Mouse (Mus musculus): ENCODE results near the gene Etv2. TPM values are rescaled to one million over a fixed set of nuclear protein-coding genes. Genes with fewer than 3 reads are reported as not detected.
A peak's percentile ranks its signal among the peaks of the same experiment; 100 is the strongest.

Gene Etv2
- polyA plus RNA-seq, 1 experiment from 2014 or later, result not detected

DNA sequence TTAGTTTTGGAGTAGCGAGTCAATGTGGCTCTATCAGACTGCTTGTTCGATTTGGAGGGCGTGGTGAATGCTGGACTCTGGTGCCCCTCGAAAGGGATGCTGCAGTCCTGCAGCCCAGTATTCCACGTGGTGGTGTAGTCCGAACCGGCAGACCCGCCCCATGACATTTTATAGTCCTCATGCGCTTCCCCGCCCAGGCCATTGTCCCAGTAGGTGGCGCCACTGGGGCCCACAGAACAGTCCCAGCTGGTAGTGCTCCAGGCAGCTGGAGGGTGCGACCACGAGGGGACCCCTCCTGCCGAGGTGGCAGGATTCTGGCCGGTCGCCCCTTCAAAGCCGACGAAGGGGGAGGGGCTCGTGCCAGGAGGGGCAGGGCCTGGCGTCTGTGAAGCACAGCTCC, 1.0 kb downstream of the Etv2 start:
- peaks cover 85% of the 10 kb centered on the region for H3K27me3 ChIP-seq
- peak overlapping the region; percentile 36 for H3K4me2 ChIP-seq
- under 1% methylated on average over 20 of the region's 20 CpGs for WGBS
- H3K36me3 ChIP-seq (replicated peaks), result no peaks in the 10 kb centered on the region
- H3K9ac ChIP-seq, result peak overlapping the region; percentile 3; the same call in 1 of the 2 replicates
- no peak overlapping the region for H3K27ac ChIP-seq
- no peaks in the 10 kb centered on the region for H3K9me3 ChIP-seq
- peaks cover 10% of the 10 kb centered on the region; the same call in 1 of the 2 replicates for H3K4me1 ChIP-seq
- ATAC-seq (ENCODE audit: low FRiP score), result peak; percentile 61; the same call in 1 of the 2 replicates
- peak overlapping the region; percentile 10; the same call in 1 of the 2 replicates for H3K4me3 ChIP-seq (replicated peaks)

DNA sequence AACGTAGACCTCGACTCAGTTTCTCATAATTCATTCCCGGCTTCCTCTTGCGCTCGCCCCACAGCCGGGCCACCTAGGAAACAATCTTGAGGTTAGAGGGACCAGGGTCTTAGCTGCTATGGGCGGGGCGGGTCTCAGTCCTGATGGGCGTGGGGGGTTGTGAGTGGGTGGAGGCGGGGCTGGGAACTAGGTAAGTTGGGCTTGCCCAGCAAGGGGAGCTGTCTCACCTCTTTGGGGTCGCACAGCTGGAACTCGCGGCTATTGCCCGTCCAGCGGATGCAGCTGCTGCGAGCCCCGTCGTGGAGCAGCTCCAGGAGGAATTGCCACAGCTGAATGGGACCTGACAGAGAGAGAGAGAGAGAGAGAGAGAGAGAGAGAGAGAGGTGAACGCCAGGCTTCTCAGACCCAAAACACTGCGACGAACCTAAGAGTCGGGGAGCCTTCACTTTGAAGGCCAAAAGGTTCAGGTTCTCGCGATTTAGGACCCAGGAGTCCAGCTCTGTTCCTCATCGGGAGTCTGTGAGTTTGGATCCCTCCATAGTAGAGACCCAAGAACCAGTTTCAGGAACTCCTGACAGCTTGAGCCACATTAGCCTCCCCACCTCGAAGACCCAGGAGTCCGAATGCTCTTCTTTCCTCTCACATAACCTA, 1.8 kb downstream of the Etv2 start:
- WGBS, result 8% methylated on average over 27 of the region's 27 CpGs
- H3K4me3 ChIP-seq (replicated peaks), result no peak overlapping the region
- no peaks in the 10 kb centered on the region for H3K9me3 ChIP-seq
- H3K27me3 ChIP-seq, result peaks cover 89% of the 10 kb centered on the region
- no peak overlapping the region for H3K9ac ChIP-seq
- ATAC-seq (ENCODE audit: low FRiP score), result no peak
- H3K36me3 ChIP-seq (replicated peaks), result no peaks in the 10 kb centered on the region
- peak overlapping the region; percentile 36; the same call in 1 of the 2 replicates for H3K4me2 ChIP-seq
- H3K27ac ChIP-seq, result no peak overlapping the region
- peaks cover 10% of the 10 kb centered on the region; the same call in 1 of the 2 replicates for H3K4me1 ChIP-seq

DNA sequence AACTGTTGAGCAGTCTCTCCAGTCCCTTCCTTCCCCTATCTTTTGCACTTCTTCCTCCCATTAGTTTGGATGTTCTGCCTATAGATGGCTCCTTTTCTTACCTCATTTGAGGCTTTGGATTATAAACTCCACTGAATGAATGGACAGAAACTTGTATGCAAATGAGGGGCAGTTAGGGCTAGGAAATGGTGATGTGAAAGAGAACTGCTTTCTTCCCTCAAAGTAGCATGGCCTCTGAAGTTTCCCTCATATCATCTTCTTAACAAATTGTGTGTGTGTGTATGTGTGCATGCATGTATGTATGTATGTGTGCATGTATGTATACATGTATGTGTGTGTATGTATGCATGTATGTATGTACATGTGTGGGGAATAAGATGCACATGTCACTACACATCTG, 6.6 kb downstream of the Etv2 start:
- H3K9me3 ChIP-seq, result no peaks in the 10 kb centered on the region
- no peak overlapping the region for H3K4me2 ChIP-seq
- ATAC-seq (ENCODE audit: low FRiP score), result no peak
- H3K27ac ChIP-seq, result no peak overlapping the region
- no peak overlapping the region for H3K4me3 ChIP-seq (replicated peaks)
- no peak overlapping the region for H3K9ac ChIP-seq
- H3K36me3 ChIP-seq (replicated peaks), result peaks cover 5% of the 10 kb centered on the region
- peaks cover 51% of the 10 kb centered on the region for H3K27me3 ChIP-seq
- peaks cover 13% of the 10 kb centered on the region for H3K4me1 ChIP-seq

DNA sequence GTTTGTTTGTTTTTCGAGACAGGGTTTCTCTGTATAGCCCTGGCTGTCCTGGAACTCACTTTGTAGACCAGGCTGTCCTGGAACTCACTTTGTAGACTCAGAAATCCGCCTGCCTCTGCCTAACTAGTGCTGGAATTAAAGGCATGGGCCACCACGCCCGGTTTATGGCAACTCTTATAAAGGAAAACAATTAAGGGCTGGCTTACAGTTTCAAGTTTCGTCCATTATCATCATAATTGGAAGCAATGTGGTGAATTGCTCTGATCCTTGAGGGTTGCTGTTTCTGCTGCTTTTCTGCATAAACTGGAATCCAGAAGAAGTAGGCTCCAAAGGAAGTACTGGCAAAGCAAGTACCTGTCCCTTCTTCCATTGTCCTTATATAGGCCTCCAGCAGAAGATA, 9.0 kb downstream of the Etv2 start:
- Histone ChIP-seq H3K9ac (no peak overlapping the region), H3K4me3 (replicated peaks) (no peak overlapping the region), H3K9me3 (no peaks in the 10 kb centered on the region), H3K4me1 (peaks cover 12% of the 10 kb centered on the region), H3K36me3 (replicated peaks) (peaks cover 29% of the 10 kb centered on the region), H3K4me2 (no peak overlapping the region), H3K27me3 (peaks cover 28% of the 10 kb centered on the region), H3K27ac (no peak overlapping the region)
- ATAC-seq (ENCODE audit: low FRiP score), result no peak
- WGBS, result 80% methylated on average over 5 of the region's 5 CpGs

DNA sequence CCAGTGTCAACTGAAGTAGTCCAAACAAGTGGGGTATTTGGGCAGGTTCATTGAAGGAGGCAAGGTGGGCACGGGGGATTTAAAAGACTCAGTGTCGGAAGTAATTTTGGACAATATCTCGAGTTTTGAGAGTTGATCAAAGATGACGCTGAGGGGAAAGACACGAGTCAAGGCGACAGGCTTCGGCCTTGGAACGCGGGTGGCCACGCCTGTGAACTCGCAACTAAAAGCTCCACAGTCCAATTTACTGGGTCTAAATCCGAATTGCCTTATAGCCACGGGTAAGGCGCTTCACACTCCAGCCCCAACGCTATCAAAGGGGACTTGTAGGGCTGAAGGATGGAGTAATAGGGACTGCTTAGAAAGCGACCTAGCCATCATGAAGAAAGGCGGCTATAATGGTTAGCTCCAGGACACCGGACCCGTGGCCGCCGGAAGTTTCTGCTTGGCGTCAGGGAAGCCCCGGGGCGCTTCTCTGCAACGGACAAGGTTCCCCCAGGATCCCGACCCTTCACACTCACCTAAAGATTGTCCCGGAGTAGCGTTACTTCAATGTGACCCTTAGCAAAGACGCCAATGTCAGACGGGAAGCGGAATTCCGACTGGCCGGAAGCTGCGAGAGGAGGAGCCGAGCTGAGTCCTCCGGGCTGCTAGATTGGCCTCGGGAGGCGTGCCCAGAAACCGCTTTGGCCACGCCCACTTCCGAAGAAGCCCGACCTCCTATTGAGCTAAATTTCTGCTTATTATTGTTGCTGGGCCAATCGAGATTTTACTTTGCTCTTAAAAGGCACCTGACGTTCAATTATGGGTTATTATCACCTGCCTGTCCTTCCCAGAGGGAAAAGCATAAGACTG, 9.9 kb downstream of the Etv2 start, which contains the start of gene Cox6b1:
Cox6b1 (minus strand) TSS at position 622 of the 855 bp plus-strand sequence.
- peaks cover 12% of the 10 kb centered on the region for H3K4me1 ChIP-seq
- H3K27me3 ChIP-seq, result peaks cover 19% of the 10 kb centered on the region
- no peaks in the 10 kb centered on the region for H3K9me3 ChIP-seq
- peak; percentile 96 for ATAC-seq (ENCODE audit: low FRiP score)
- H3K36me3 ChIP-seq (replicated peaks), result peaks cover 35% of the 10 kb centered on the region
- peak within 1 kb of the TSS; percentile 81 for H3K4me2 ChIP-seq
- H3K27ac ChIP-seq, result no peak within 1 kb of the TSS
- peak within 1 kb of the TSS; percentile 82 for H3K4me3 ChIP-seq (replicated peaks)
- WGBS, result 2% methylated on average over 44 of the region's 44 CpGs
- H3K9ac ChIP-seq, result peak within 1 kb of the TSS; percentile 78

DNA sequence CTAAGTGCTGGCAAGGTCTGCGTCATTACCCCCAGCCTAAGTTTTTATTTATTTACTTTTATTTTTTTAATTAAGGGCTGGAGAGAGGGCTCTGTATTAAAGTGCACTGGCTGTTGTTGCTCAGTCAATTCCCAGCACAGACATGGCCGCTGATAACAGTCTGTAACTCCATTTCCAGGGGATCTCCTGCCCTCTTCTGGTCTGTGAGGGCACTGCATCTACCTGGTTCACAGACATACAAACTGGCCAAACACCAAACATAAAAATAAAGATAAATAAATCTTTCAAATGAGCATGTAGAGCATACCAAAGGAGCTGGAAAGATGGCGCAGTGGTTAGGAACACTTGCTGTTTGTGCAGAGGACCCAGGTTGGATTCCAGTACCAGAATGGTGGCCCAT, 16.4 kb downstream of the Etv2 start:
- H3K4me2 ChIP-seq, result no peak overlapping the region
- H3K27ac ChIP-seq, result no peak overlapping the region
- no peak for ATAC-seq (ENCODE audit: low FRiP score)
- H3K9me3 ChIP-seq, result no peaks in the 10 kb centered on the region
- peaks cover 80% of the 10 kb centered on the region for H3K36me3 ChIP-seq (replicated peaks)
- no peaks in the 10 kb centered on the region for H3K27me3 ChIP-seq
- H3K9ac ChIP-seq, result no peak overlapping the region
- no peaks in the 10 kb centered on the region for H3K4me1 ChIP-seq
- WGBS, result 85% methylated on average over 3 of the region's 3 CpGs
- H3K4me3 ChIP-seq (replicated peaks), result no peak overlapping the region

DNA sequence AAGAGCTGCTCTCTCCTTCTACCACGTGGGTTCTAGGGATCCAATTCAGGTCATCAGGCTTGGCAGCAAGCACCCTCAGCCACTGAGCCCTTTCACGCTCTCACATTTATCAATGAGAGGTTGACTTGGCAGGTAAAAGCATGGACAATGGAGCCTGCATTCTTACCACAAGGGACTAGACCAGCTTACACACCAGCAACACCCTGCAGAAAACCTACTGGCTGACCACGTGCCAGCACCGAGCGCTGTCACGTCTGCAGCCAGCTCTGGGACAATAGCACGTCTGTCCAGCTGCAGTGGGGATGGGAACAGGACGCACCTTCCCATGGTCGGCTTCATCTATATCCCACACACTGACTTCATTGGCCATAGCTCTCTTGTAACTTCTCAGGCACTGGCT, 17.0 kb downstream of the Etv2 start:
- Histone ChIP-seq H3K27me3 (no peaks in the 10 kb centered on the region), H3K4me3 (replicated peaks) (no peak overlapping the region), H3K9ac (no peak overlapping the region), H3K9me3 (no peaks in the 10 kb centered on the region), H3K4me1 (no peaks in the 10 kb centered on the region), H3K36me3 (replicated peaks) (peaks cover 75% of the 10 kb centered on the region), H3K27ac (no peak overlapping the region), H3K4me2 (no peak overlapping the region)
- ATAC-seq (ENCODE audit: low FRiP score), result no peak
- WGBS, result 98% methylated on average over 9 of the region's 9 CpGs

DNA sequence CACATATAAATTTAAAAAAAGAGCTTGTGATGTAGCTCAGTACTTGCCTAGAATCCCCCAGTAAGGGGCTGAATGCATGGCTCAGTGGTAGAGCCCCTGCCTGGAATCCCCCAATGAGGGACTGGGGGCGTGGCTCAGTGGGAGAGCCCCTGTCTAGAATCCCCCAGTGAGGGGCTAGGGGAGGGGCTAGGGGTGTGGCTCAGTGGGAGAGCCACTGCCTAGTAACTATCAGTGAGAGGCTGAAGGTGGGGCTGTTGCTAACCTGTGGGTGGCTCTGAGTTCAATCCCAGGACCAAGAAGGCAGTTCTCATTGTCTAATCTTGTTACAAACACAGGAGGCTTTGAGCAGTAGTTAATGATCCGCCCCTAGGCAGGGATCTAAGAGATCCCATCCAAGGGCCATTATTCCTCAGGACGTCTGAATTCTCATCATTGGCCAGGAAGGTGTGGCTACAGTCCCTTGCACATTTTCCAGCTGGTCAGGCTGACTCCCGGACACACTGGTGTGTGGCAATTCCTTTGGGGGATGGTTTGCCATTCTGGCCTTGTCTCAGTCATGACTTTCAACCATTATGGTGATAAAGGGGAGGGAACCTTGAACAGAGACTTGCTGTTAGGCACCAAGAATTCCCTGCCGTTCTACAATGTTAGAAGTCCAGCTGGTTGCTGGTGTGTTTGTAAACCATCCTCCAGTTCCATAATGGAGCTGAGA, 20.4 kb downstream of the Etv2 start:
- H3K4me3 ChIP-seq (replicated peaks), result no peak overlapping the region
- no peak overlapping the region for H3K9ac ChIP-seq
- ATAC-seq (ENCODE audit: low FRiP score), result no peak
- no peaks in the 10 kb centered on the region for H3K4me1 ChIP-seq
- no peaks in the 10 kb centered on the region for H3K9me3 ChIP-seq
- H3K4me2 ChIP-seq, result no peak overlapping the region
- H3K27ac ChIP-seq, result no peak overlapping the region
- 60% methylated on average over 5 of the region's 5 CpGs for WGBS
- peaks cover 48% of the 10 kb centered on the region for H3K36me3 ChIP-seq (replicated peaks)
- H3K27me3 ChIP-seq, result no peaks in the 10 kb centered on the region

DNA sequence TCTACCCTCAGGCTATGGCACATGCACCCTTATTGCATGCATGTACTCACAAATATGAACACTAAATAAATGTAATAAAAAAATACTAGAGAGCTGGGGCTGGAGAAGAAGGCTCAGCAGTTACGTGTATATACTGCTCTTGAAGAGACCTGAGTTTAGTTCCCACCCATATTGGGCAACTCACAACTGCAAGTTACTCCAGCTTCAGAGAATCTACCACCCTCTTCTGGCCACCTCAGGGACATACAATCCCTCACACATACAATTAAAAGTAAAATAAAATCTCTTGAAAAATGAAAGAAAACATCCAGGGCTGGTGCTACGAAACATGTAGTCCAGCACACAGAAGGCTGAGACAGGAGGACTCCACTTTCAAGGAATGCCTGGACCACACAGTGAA, 21.2 kb downstream of the Etv2 start:
- 85% methylated on average over 2 of the region's 2 CpGs for WGBS

DNA sequence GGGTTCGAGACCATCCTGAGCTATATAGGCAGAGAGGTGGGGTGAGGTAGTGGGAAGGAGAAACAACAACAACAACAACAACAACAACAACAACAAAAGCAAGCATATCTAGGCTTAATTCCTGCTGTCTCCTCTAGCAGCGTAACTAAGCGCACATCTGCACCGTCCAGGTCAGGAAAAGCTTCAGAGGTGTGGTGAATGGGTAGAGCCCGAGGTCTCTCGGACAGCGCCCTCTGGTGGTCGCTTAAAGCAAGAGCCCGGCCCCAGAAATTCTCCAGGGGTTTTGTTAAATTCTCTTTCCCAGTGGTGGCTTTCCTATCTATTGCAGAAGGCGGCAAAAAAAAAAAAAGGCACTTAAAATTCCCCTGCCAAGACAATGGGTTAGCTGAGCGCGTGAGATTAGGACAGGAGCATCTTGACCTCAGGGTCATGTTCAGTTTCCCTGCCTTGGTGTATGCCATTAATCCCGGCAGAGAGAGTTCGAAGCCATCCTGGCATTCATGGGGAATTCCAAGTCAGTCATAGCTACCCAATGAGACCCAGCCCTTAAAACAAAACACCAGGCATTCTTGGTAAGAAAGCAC, 22.0 kb downstream of the Etv2 start:
- peak; percentile 58; the same call in 1 of the 2 replicates for ATAC-seq (ENCODE audit: low FRiP score)
- Histone ChIP-seq H3K27me3 (no peaks in the 10 kb centered on the region), H3K36me3 (replicated peaks) (peaks cover 36% of the 10 kb centered on the region), H3K9me3 (no peaks in the 10 kb centered on the region), H3K9ac (no peak overlapping the region), H3K4me1 (no peaks in the 10 kb centered on the region), H3K27ac (no peak overlapping the region), H3K4me3 (replicated peaks) (no peak overlapping the region), H3K4me2 (no peak overlapping the region)
- WGBS, result 23% methylated on average over 14 of the region's 14 CpGs

More for the DNA sequence above, 21.2 kb downstream of the Etv2 start:
- H3K36me3 ChIP-seq (replicated peaks), result peaks cover 44% of the 10 kb centered on the region
- H3K27me3 ChIP-seq, result no peaks in the 10 kb centered on the region
- no peak overlapping the region for H3K27ac ChIP-seq
- H3K4me2 ChIP-seq, result no peak overlapping the region
- no peak overlapping the region for H3K9ac ChIP-seq
- ATAC-seq (ENCODE audit: low FRiP score), result no peak
- H3K9me3 ChIP-seq, result no peaks in the 10 kb centered on the region
- no peak overlapping the region for H3K4me3 ChIP-seq (replicated peaks)
- H3K4me1 ChIP-seq, result no peaks in the 10 kb centered on the region

DNA sequence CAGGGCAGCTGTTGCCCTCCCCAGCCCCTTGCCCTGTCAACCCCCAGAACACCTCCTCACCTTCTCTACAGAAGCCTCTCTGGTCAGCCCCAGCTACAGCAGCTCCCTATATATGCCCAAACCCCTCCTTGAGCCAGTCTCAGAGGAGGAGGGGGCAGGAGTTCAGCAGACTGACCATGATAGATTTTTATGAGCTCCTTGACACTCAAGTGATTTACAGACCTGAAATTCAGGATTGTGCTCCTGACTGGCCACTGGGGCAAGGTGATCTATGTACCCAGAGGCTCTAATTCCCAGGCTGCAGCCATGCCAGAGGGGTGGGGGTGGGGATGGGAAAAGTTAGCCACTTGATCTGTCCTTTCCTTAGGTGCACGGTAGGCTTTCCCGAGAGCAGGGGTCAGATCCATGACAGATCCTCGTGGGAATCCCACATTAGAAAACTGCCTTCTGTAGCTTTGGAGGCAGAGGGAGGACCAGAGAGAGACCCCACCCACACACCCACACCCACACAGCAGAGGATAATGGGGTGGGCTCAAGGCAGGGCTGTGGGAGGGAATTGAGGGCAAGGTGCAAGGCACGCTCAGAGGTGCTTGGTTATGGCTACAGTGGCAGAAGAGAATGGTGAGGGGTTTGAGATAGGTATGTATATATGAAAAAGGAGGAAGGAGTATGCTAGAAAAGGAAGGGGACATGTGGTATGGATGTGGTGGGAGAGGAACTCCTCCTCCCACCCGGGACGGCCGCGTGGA, 22.8 kb downstream of the Etv2 start, which contains the start of gene Upk1a:
Upk1a (minus strand) TSS at position 194 of the 749 bp plus-strand sequence.
- H3K36me3 ChIP-seq (replicated peaks), result peaks cover 28% of the 10 kb centered on the region
- H3K4me1 ChIP-seq, result no peaks in the 10 kb centered on the region
- H3K9me3 ChIP-seq, result no peaks in the 10 kb centered on the region
- no peak within 1 kb of the TSS for H3K9ac ChIP-seq
- H3K4me2 ChIP-seq, result no peak within 1 kb of the TSS
- H3K27me3 ChIP-seq, result no peaks in the 10 kb centered on the region
- H3K4me3 ChIP-seq (replicated peaks), result no peak within 1 kb of the TSS
- 84% methylated on average over 8 of the region's 8 CpGs for WGBS
- ATAC-seq (ENCODE audit: low FRiP score), result no peak
- H3K27ac ChIP-seq, result no peak within 1 kb of the TSS

Data from forebrain, embryonic 12.5 days (tissue).